Mouse (Mus musculus) spleen, adult 2 months (tissue): ENCODE measurements around the gene Ubp1. TPM values are rescaled to one million over a fixed set of nuclear protein-coding genes. Genes with fewer than 3 reads are reported as not detected.

ENCODE experiments used
- DNase-seq, 2 experiments: peaks; one replicate each; pipeline versions ENCODE4 v3.0.0 to v3.0.0-alpha.2; 2012 to 2021; ENCODE audit warnings: low spot score in 2 of 2, low read depth in 1 of 2
- H3K27ac ChIP-seq: fragments of 200-500 bp; 2 replicates; pipeline ENCODE4 v1.5.1; 2012; ENCODE audit warnings: low read length, inconsistent platforms; ENCODE audit not compliant: insufficient read depth
- H3K27me3 ChIP-seq: fragments of 200-500 bp; 2 replicates; pipeline ENCODE4 v1.6.1; 2012; ENCODE audit warnings: mild to moderate bottlenecking, moderate library complexity, low read length, inconsistent platforms; ENCODE audit not compliant: control insufficient read depth, insufficient read depth
- H3K36me3 ChIP-seq: fragments of 200-500 bp; 2 replicates; pipeline ENCODE4 v1.6.1; 2012; ENCODE audit warnings: mild to moderate bottlenecking, low read length, inconsistent platforms; ENCODE audit not compliant: control insufficient read depth, insufficient read depth
- H3K4me1 ChIP-seq: fragments of 200-500 bp; 2 replicates; pipeline ENCODE4 v1.6.1; 2011; ENCODE audit warnings: inconsistent platforms; ENCODE audit not compliant: control insufficient read depth, insufficient read depth, insufficient read length
- H3K4me3 ChIP-seq: fragments of 200-500 bp; 2 replicates; pipeline ENCODE4 v1.5.1; 2011; ENCODE audit warnings: mild to moderate bottlenecking, inconsistent platforms; ENCODE audit not compliant: insufficient read depth, insufficient read length; ENCODE audit errors: extremely low read depth
- CTCF ChIP-seq: fragments of 200-500 bp; IDR thresholded peaks from 2 replicates; pipeline ENCODE4 v1.5.1; 2011; ENCODE audit warnings: mild to moderate bottlenecking, inconsistent platforms; ENCODE audit not compliant: insufficient read depth, insufficient read length, insufficient replicate concordance; ENCODE audit errors: extremely low read depth
- POLR2A ChIP-seq: fragments of 200-500 bp; IDR thresholded peaks from 2 replicates; pipeline ENCODE4 v1.6.1; 2011; ENCODE audit warnings: low read depth, low read length, inconsistent platforms
- WGBS: fragments of 180-500 bp; shearing (Covaris S2); methylation state at CpG from one replicate; pipeline ENCODE4 v1.1.7; 2018; 5-methylcytosine and 5-hydroxymethylcytosine counted together
- polyA plus RNA-seq: library from polyadenylated mRNA; depleted of rRNA; stranded (reverse); fragments of >200 nt; gene quantifications from 2 replicates; pipeline ENCODE4 v1.2.3, GENCODE M21; 2012

Ubp1 gene
- polyA plus RNA-seq, 1 experiment: 51.1 TPM

- no peak for DNase-seq
- H3K36me3 ChIP-seq: peaks cover 42% of the 10 kb centered on the region
- TF ChIP-seq CTCF (no peak), POLR2A (no peak)
- WGBS: 97% methylated on average over 10 of the region's 10 CpGs
- H3K4me3 ChIP-seq: no peak overlapping the region
- no peaks in the 10 kb centered on the region for H3K27me3 ChIP-seq
- H3K27ac ChIP-seq: no peak overlapping the region
- no peaks in the 10 kb centered on the region for H3K4me1 ChIP-seq
Measured at GRCm38 (mm10) chr9:113976264-113976663, 45.5 kb downstream of the Ubp1 start.

DNA sequence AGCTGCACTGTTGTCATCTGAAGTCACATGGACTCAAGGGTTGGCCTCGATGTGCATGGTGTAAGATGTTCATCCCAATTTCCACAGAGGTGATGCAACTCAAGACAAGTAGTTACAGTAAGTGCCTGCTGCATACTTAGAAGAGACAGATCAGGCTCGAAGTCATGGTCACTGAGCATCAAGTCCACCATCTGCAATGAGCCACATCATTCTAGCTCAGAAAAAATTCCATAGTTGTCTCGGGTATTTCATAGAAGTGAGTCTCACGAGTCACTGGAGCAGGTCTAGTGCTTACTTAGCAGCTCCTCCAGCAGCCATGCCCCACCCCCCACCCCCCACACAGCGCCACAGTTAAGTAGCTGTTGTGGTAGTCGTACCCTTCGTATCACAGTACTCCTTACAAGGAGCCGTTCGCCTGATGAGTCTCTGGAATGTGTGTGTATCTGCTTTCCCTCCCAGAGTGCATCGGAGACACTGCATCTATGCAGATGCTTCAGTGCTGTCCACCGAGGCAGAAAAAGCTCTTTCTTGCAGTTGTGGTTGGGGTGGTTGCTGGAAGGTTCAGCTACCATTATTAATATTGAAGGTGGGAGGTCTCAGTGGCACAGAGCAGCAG lies 46.6 kb downstream of the Ubp1 start:
- H3K27me3 ChIP-seq: no peaks in the 10 kb centered on the region
- no peak overlapping the region for H3K4me3 ChIP-seq
- H3K36me3 ChIP-seq: peaks cover 37% of the 10 kb centered on the region
- DNase-seq: no peak
- H3K4me1 ChIP-seq: no peaks in the 10 kb centered on the region
- H3K27ac ChIP-seq: no peak overlapping the region
- 92% methylated on average over 11 of the region's 11 CpGs for WGBS
- TF ChIP-seq POLR2A: no peak

DNA sequence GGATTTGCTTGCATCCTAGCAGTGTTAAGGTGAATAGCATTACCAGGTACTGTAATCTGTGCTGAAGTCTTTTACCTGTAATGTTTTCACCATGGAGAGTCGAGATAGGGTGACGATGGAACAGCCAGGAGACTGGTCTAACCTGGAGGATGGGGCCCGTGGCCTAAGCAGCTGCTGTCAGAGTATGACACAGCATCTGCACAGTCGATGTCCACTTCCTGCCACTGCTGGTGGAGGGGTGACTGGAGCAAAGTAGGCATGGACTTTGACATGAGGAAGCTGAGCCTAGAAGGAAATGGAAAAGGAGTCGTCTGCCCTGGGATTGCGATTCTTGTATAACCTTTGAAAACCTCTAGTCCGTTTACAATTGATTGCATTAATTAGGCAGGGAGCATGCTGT lies 47.9 kb downstream of the Ubp1 start:
- Histone ChIP-seq H3K27me3 (no peaks in the 10 kb centered on the region), H3K27ac (no peak overlapping the region), H3K36me3 (peaks cover 30% of the 10 kb centered on the region), H3K4me3 (no peak overlapping the region), H3K4me1 (no peaks in the 10 kb centered on the region)
- no peak for TF ChIP-seq CTCF
- TF ChIP-seq POLR2A: no peak
- DNase-seq: no peak
- 64% methylated on average over 7 of the region's 7 CpGs for WGBS

DNA sequence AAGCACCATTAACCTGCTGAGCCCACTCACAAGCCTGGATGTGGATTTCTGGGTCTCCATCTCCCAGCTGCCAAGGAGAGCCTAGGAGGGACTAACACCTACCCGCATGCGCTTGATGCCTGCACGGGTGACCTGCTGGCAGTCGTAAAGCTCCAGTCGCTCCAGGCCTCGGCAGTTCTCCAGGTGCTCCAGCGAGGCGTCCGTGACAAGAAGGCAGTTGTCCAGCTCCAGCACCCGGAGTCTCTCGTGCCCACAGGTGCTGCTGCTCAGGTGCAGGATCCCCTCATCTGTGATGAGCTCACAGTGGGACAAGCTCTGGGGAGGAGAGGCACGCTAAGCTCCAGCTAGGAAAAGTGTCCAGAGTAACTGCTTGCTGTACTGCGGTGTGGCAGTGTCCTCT lies 48.6 kb downstream of the Ubp1 start:
- no peaks in the 10 kb centered on the region for H3K4me1 ChIP-seq
- 96% methylated on average over 13 of the region's 13 CpGs for WGBS
- no peak for DNase-seq
- no peak for TF ChIP-seq POLR2A
- no peak for TF ChIP-seq CTCF
- H3K36me3 ChIP-seq: peaks cover 23% of the 10 kb centered on the region
- no peak overlapping the region for H3K4me3 ChIP-seq
- H3K27me3 ChIP-seq: no peaks in the 10 kb centered on the region
- H3K27ac ChIP-seq: no peak overlapping the region

DNA sequence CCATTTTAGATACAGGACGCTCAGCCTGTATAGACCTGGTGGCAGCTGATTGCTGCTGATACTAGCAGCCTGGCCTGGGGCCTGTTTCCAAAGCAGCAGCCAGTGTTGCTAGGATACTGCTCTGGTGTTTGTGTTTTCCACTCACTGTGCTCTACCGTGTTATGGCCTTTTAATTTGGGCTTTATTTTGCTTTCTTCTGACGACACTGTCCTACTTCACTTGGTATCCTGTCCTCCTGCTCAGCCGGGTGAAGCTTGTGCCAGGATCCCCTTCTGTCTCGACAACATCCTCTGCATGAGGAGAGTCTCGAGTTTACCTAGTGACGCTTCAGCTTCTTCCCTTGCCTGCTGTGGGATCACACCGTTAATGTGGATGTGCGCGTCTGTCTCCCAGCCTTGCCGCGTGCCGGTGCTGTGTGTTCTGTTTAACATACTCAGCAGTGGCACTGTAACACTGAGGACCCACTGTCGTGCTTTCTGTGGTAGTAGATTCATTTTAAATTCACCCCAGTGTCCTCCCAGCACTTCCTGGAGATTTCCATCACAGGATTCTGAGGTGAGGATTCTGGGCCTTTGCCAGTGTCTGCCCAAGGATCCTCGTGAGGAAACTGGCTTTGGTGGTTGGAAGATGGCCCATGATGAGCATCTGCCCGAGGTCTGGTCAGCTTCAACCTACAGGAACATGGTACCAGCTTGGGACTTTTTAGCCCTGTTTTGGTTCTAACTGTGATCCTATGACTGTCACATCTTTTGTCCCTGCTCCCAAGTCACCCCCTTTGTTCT lies 50.6 kb downstream of the Ubp1 start:
- 89% methylated on average over 16 of the region's 16 CpGs for WGBS
- DNase-seq: no peak
- no peak overlapping the region for H3K27ac ChIP-seq
- H3K4me1 ChIP-seq: no peaks in the 10 kb centered on the region
- no peaks in the 10 kb centered on the region for H3K27me3 ChIP-seq
- peaks cover 8% of the 10 kb centered on the region for H3K36me3 ChIP-seq
- TF ChIP-seq CTCF (no peak), POLR2A (no peak)
- no peak overlapping the region for H3K4me3 ChIP-seq

GRCm38 (mm10) chr9:113982451-113982850 lies 51.7 kb downstream of the Ubp1 start:
- no peak for DNase-seq
- Histone ChIP-seq H3K4me1 (no peaks in the 10 kb centered on the region), H3K36me3 (peaks cover 2% of the 10 kb centered on the region; the same call in 1 of the 2 replicates), H3K27ac (no peak overlapping the region), H3K4me3 (no peak overlapping the region), H3K27me3 (no peaks in the 10 kb centered on the region)
- WGBS: 79% methylated on average over 2 of the region's 2 CpGs
- TF ChIP-seq CTCF (no peak), POLR2A (no peak)

GRCm38 (mm10) chr9:113982883-113983670 lies 52.3 kb downstream of the Ubp1 start:
- Histone ChIP-seq H3K36me3 (peaks cover 2% of the 10 kb centered on the region; the same call in 1 of the 2 replicates), H3K27me3 (no peaks in the 10 kb centered on the region), H3K27ac (no peak overlapping the region), H3K4me1 (no peaks in the 10 kb centered on the region), H3K4me3 (no peak overlapping the region)
- DNase-seq: no peak
- TF ChIP-seq CTCF (no peak), POLR2A (no peak)
- 77% methylated on average over 11 of the region's 11 CpGs for WGBS
